Mouse (Mus musculus) brown adipose tissue, adult 24 weeks (tissue): ENCODE results near the gene Dnajc8. TPM values are rescaled to one million over a fixed set of nuclear protein-coding genes. Genes with fewer than 3 reads are reported as not detected.
"Not testable (repeated sequence)": the region's sequence is repeated elsewhere in the genome, so short reads cannot be mapped to it uniquely, and the experiment has no call there.

Experiments used
- H3K27ac ChIP-seq: fragments of 200-500 bp; replicated peaks from 2 replicates; pipeline ENCODE4 v1.5.1; 2012; ENCODE audit warnings: low read depth, mild to moderate bottlenecking, low read length
- H3K4me1 ChIP-seq: fragments of 200-500 bp; 2 replicates; pipeline ENCODE4 v1.6.1; 2012; ENCODE audit warnings: low read length, mixed read lengths; ENCODE audit not compliant: control insufficient read depth, insufficient read depth, insufficient read length
- H3K4me3 ChIP-seq: fragments of 200-500 bp; 2 replicates; pipeline ENCODE4 v1.5.1; 2012; ENCODE audit warnings: low read depth, mild to moderate bottlenecking, low read length, moderate library complexity; ENCODE audit not compliant: insufficient read depth
- polyA plus RNA-seq: library from polyadenylated mRNA; stranded (reverse); fragments of >200 nt; gene quantifications from 2 replicates; pipeline ENCODE4 v1.2.4, GENCODE M21; 2012; ENCODE audit not compliant: missing spikeins, insufficient read depth, insufficient read length

The Dnajc8 gene
- polyA plus RNA-seq, 1 experiment, result 81.0 TPM

- H3K4me1 ChIP-seq, result no peaks in the 10 kb centered on the region
- H3K27ac ChIP-seq, result no peak overlapping the region
- no peak overlapping the region for H3K4me3 ChIP-seq
Measured at GRCm38 (mm10) chr4:132530033-132530804, 5.1 kb upstream of the Dnajc8 start.

GRCm38 (mm10) chr4:132532496-132532895 lies 2.9 kb upstream of the Dnajc8 start:
- H3K4me1 ChIP-seq, result peaks cover 3% of the 10 kb centered on the region; the same call in 1 of the 2 replicates
- H3K27ac ChIP-seq, result no peak overlapping the region
- H3K4me3 ChIP-seq, result peak overlapping the region; percentile 86

GRCm38 (mm10) chr4:132532981-132533916 lies 2.1 kb upstream of the Dnajc8 start, which contains the start of gene Atpif1:
Gene Atpif1, minus strand, starts transcription at chr4:132533659.
- peak within 1 kb of the TSS; percentile 86 for H3K4me3 ChIP-seq
- H3K27ac ChIP-seq, result peak within 1 kb of the TSS; percentile 30; the same call in 1 of the 2 replicates
- H3K4me1 ChIP-seq, result peaks cover 3% of the 10 kb centered on the region; the same call in 1 of the 2 replicates

GRCm38 (mm10) chr4:132539481-132539880 lies 4.1 kb downstream of the Dnajc8 start:
- no peak overlapping the region for H3K4me3 ChIP-seq
- H3K27ac ChIP-seq, result no peak overlapping the region
- H3K4me1 ChIP-seq, result peaks cover 3% of the 10 kb centered on the region; the same call in 1 of the 2 replicates

DNA sequence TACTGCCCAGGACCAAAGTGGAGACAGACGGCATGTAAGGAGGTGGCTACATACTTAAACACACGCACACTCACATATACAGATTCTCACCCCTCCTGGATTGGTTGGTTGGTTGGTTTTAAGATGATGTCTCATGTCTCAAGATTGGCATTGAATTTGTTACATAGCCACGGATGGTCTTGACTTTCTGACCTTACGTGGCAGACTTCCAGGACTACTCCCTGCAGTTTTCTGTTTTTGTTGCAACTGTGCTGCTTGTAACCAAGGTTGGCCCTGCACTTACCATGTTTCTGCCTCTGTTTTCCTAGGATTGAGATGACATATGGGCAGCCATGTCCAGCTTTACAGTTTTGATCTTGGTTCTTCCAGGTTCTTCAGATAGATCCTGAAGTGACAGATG lies 6.1 kb downstream of the Dnajc8 start:
- Histone ChIP-seq H3K27ac (no peak overlapping the region), H3K4me1 (peaks cover 3% of the 10 kb centered on the region; the same call in 1 of the 2 replicates), H3K4me3 (no peak overlapping the region)

GRCm38 (mm10) chr4:132542724-132543123 lies 7.4 kb downstream of the Dnajc8 start:
- Histone ChIP-seq H3K27ac (no peak overlapping the region), H3K4me3 (no peak overlapping the region), H3K4me1 (no peaks in the 10 kb centered on the region)

DNA sequence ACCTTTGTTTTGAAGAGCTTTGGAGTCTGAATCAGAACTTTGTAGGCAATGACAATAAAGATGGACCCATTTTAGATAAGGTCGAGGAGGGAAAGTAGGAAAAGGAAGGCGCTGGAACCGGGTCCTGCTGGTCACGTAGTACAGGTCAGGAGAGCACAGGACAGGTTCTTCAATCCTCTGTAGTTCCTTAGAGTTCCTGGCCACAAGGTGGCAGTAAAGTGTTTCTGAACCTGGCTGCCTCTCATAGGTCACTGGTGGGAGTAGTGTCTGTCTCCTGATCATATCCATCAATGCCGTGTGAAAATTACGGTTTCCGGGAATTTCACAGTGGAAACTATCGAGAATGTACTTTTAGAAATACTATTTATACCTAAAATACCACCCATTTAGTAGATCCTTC lies 10.5 kb downstream of the Dnajc8 start:
- no peaks in the 10 kb centered on the region for H3K4me1 ChIP-seq
- H3K4me3 ChIP-seq, result no peak overlapping the region
- H3K27ac ChIP-seq, result no peak overlapping the region

GRCm38 (mm10) chr4:132554221-132554620 lies 18.9 kb downstream of the Dnajc8 start:
- Histone ChIP-seq H3K4me3 (no peak overlapping the region), H3K27ac (no peak overlapping the region), H3K4me1 (no peaks in the 10 kb centered on the region)

DNA sequence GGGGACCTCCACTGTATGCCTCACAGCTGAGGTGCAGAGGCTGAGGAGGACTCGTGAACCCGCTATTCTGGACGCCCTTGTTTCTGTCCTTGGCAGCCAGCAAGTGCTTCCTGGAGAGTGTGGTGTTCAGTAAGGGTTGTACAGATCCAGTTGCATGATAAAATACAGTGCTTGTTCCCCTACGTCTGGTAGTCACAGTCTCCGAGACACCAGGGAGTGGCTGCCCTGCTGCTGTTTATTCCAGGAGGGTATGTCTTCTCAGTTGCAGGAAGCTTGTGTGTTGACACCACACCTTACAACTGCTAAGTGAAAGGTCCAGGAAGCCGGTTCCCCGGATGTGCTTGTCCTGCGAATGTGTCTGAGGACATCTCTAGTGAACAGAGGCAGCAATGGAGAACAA lies 19.3 kb downstream of the Dnajc8 start:
- no peak overlapping the region for H3K27ac ChIP-seq
- H3K4me3 ChIP-seq, result no peak overlapping the region
- H3K4me1 ChIP-seq, result no peaks in the 10 kb centered on the region

- not testable (repeated sequence) for H3K27ac ChIP-seq, H3K4me1 ChIP-seq, H3K4me3 ChIP-seq
Measured at GRCm38 (mm10) chr4:132555550-132555949, 20.2 kb downstream of the Dnajc8 start.

GRCm38 (mm10) chr4:132563261-132563660 lies 27.9 kb downstream of the Dnajc8 start:
- Histone ChIP-seq H3K4me3 (peak overlapping the region; percentile 26), H3K4me1 (no peaks in the 10 kb centered on the region), H3K27ac (no peak overlapping the region)

GRCm38 (mm10) chr4:132563965-132564364 lies 28.6 kb downstream of the Dnajc8 start, which contains the start of gene Ptafr:
Gene Ptafr, plus strand, starts transcription at chr4:132564067.
- no peaks in the 10 kb centered on the region for H3K4me1 ChIP-seq
- peak within 1 kb of the TSS; percentile 44 for H3K4me3 ChIP-seq
- H3K27ac ChIP-seq, result peak within 1 kb of the TSS; percentile 65

DNA sequence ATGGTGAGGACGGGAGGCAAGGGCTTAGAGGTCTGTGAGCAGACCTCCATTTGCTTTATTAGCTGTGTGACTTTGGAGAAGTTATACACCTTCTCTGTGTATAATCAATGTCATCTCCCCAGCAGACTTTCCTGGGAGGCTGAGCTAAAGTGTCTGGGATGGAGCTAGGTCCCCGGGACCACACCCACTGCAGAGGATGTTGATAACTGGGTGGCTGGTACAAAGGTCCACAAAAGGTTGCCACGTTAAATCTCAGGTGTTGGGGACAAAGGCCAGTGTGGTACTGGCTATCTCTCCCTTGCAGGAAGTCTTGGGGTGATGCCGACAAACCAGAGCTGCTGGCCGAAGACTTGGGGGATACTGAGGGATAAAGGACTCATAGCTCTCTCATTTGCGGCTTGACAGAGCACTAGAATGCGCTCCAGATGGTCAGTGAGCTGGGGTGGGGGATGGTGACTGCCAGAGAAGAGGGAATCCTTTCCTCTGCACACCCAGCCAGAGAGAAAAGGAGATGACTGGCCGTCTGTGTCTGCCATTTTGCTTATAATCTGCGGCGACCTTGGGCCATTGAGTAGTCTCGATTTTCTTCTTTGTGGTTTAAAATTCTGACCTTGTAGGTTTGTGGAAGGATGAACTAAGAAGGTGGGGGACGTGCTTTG lies 29.9 kb downstream of the Dnajc8 start:
- H3K4me1 ChIP-seq, result no peaks in the 10 kb centered on the region
- peak overlapping the region; percentile 65 for H3K27ac ChIP-seq
- peak overlapping the region; percentile 44 for H3K4me3 ChIP-seq

DNA sequence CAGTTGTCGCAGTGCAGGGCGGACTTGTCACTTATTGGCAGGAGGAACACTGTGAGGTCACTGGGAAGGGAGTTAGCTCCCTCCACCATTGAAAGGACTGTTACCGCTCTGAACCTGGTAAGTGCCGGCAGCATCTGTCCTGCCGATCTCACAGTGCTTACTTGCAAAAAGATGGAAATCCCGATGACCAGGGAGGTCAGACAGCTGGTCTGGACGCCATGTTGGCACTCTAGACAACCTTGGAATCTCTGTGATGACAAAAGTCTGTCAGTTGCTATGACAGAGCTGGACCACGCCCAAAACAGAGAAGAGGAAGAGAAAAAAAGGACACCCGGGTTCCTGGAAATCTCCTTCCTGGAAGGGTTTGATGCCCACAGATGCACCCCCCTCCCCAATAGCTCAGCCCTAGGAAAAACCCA lies 32.0 kb downstream of the Dnajc8 start:
- Histone ChIP-seq H3K4me1 (no peaks in the 10 kb centered on the region), H3K27ac (peak overlapping the region; percentile 35; the same call in 1 of the 2 replicates), H3K4me3 (peak overlapping the region; percentile 26)

DNA sequence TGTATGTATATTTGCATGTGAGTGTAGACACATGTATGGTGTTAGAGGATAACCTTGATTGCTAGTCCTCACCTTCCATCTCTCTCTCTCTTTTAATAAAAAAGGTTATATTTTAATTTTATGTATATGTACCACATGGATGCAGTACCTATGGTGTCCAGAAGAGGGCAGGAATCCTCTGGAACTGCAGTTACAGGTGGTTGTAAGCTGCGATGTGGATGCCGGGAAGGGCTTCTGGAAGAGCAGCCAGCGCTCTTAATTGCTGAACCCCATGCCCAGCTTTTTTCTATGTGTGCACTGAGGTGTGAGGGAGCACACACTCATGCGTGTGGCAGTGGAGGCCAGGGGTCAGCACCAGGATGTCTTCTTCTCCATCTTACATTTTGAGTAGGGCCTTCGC lies 33.8 kb downstream of the Dnajc8 start:
- Histone ChIP-seq H3K4me1 (no peaks in the 10 kb centered on the region), H3K4me3 (no peak overlapping the region), H3K27ac (no peak overlapping the region)
